Comparison of ENCODE assay signal across 7 mouse cellular contexts in genomic region chr15:32244344-32244955, GRCm38 (mm10). TPM values are rescaled to one million over a fixed set of nuclear protein-coding genes. Genes with fewer than 3 reads are reported as not detected.
A peak's percentile ranks its signal among the peaks of the same experiment; 100 is the strongest.
DNase-seq lines count a peak whose midpoint lies in the region; ATAC-seq lines count a peak whose summit lies in the region.

Gene Sema5a, plus strand, starts transcription at chr15:32244810.

- H3K27me3 ChIP-seq in hindbrain, embryonic 15.5 days, result no peaks in the 10 kb centered on the region; the same call in 1 of the 2 replicates

- peak; percentile 93 for ATAC-seq in hindbrain, embryonic 15.5 days (ENCODE audit: low FRiP score, low read depth)
- peak; percentile 78 for ATAC-seq in megakaryocyte progenitor cell, adult 5-6 weeks (replicated peaks; ENCODE audit: poor library complexity)

- H3K4me2 ChIP-seq in hindbrain, embryonic 15.5 days, result peak within 1 kb of the TSS; percentile 100

- DNase-seq in adrenal gland, postnatal 14 days, result peak; percentile 89
- peak; percentile 58 to 78 for DNase-seq in cerebellum, postnatal 25 days
- DNase-seq in gastrocnemius, adult 8-10 months (ENCODE audit: low spot score in 2 of 2), result peak; percentile 34 to 66
- peak in 1 of 2 experiments; percentile 83 for DNase-seq in left cerebral cortex, postnatal 10 days (ENCODE audit: extremely low spot score in 1 of 2, low spot score in 2 of 2)
- DNase-seq in right cerebral cortex, postnatal 4 days, result peak; percentile 51

- WGBS in hindbrain, embryonic 15.5 days, result 1% methylated on average over 27 of the region's 45 CpGs

- intact Hi-C loops in left cerebral cortex, postnatal 10 days (cut with DNase I), result loop anchor here (10.0 kb wide), 2 partner anchors 240 to 630 kb away; no protein-coding TSS in a partner anchor

- H3K4me3 ChIP-seq in hindbrain, embryonic 15.5 days, result peak within 1 kb of the TSS; percentile 65

- no peaks in the 10 kb centered on the region for H3K36me3 ChIP-seq in hindbrain, embryonic 15.5 days

- peak within 1 kb of the TSS; percentile 58; the same call in 1 of the 2 replicates for H3K27ac ChIP-seq in hindbrain, embryonic 15.5 days (replicated peaks)

- H3K4me1 ChIP-seq in hindbrain, embryonic 15.5 days (replicated peaks), result peaks cover 29% of the 10 kb centered on the region

- peak within 1 kb of the TSS; percentile 63 for H3K9ac ChIP-seq in hindbrain, embryonic 15.5 days

- H3K9me3 ChIP-seq in hindbrain, embryonic 15.5 days, result no peaks in the 10 kb centered on the region

RNA-seq across cellular contexts. Expression of gene Sema5a, which starts in this region (rescaled TPM):
- total RNA-seq in adrenal gland, postnatal 14 days (2021), result 23.0 and 26.1 TPM in 2 replicates
- 1 to 10 TPM; 1.2 to 2.3 (median 1.9) TPM for total RNA-seq in gastrocnemius, adult 8-10 months (2022)
- 8.8 and 11.1 TPM in 2 replicates for polyA plus RNA-seq in hindbrain, embryonic 15.5 days (2015; fragmentation: Nextera tagmentation; extraction: Ambion mirVana)
- 10 to 100 TPM; 31.1 to 31.4 TPM for total RNA-seq in left cerebral cortex, postnatal 10 days (2021)
- not detected in 2 replicates for total RNA-seq in megakaryocyte progenitor cell, adult 5-6 weeks (2015)
- total RNA-seq in megakaryocyte progenitor cell, adult 5-6 weeks (2017), result not detected in 2 replicates

Comparison
In these comparisons a context has a peak if more than half of its experiments do, and no peak if none do; other contexts are left out.
1. Peak in ATAC-seq in megakaryocyte progenitor cell, adult 5-6 weeks; RNA of the gene not detected or under 1 TPM.